Mouse (Mus musculus) CH12.LX (cell line): ENCODE results near the gene Ift46. TPM values are rescaled to one million over a fixed set of nuclear protein-coding genes. Genes with fewer than 3 reads are reported as not detected.

ENCODE experiments used
- DNase-seq: peaks from one replicate; pipeline ENCODE4 v3.0.0-alpha.2; 2013; ENCODE audit errors: extremely low read depth
- H3K27ac ChIP-seq: 2 replicates; pipeline ENCODE4 v1.5.1; 2012; ENCODE audit warnings: low read depth, mild to moderate bottlenecking, control low read depth, moderate library complexity; ENCODE audit not compliant: insufficient read depth
- H3K27me3 ChIP-seq: replicated peaks from 2 replicates; pipeline ENCODE3; 2012; ENCODE audit warnings: inconsistent platforms
- H3K36me3 ChIP-seq, 2 experiments: replicated peaks in 1 of 2; 2 replicates each; pipeline versions ENCODE3 to v1.6.1; 2012; ENCODE audit warnings: inconsistent platforms in 1 of 2, low read length in 1 of 2, mild to moderate bottlenecking in 1 of 2, mixed read lengths in 1 of 2, moderate library complexity in 1 of 2; ENCODE audit not compliant: control insufficient read depth in 1 of 2, insufficient read depth in 1 of 2
- H3K4me1 ChIP-seq, 2 experiments: 2 replicates each; pipeline ENCODE4 v1.6.1; 2012; ENCODE audit warnings: inconsistent platforms in 1 of 2, moderate library complexity in 1 of 2; ENCODE audit not compliant: insufficient read depth in 2 of 2, control insufficient read depth in 1 of 2
- H3K4me2 ChIP-seq: 2 replicates; pipeline ENCODE4 v1.6.1; 2012; ENCODE audit warnings: low read depth, mild to moderate bottlenecking, control low read depth; ENCODE audit not compliant: poor library complexity, insufficient read depth, severe bottlenecking
- H3K4me3 ChIP-seq, 3 experiments: fragments of 150-350 bp in 1 of 3; sonication (generic) in 1 of 3; replicated peaks in 1 of 3; 2 replicates each; pipeline versions ENCODE3 to v1.5.1; 2011 to 2012; ENCODE audit warnings: low read depth in 2 of 3, low read length in 2 of 3, mild to moderate bottlenecking in 2 of 3, moderate library complexity in 2 of 3, control low read depth in 1 of 3, improper control_type of control experiment in 1 of 3, inconsistent platforms in 1 of 3, mixed read lengths in 1 of 3; ENCODE audit not compliant: poor library complexity in 1 of 3
- H3K79me2 ChIP-seq: replicated peaks from 2 replicates; pipeline ENCODE4 v1.6.1; 2012; ENCODE audit warnings: mild to moderate bottlenecking, moderate library complexity; ENCODE audit not compliant: control insufficient read depth, poor library complexity, insufficient read depth, severe bottlenecking; ENCODE audit errors: extremely low read depth
- H3K9ac ChIP-seq: 2 replicates; pipeline ENCODE4 v1.6.1; 2012; ENCODE audit warnings: low read depth, mild to moderate bottlenecking, control low read depth, moderate library complexity; ENCODE audit not compliant: insufficient read depth
- H3K9me3 ChIP-seq: replicated peaks from 2 replicates; pipeline ENCODE3; 2012; ENCODE audit warnings: low read length, inconsistent platforms, mixed read lengths
- CTCF ChIP-seq, 2 experiments: IDR thresholded peaks in 1 of 2; conservative IDR thresholded peaks in 1 of 2; 2 replicates each; pipeline ENCODE4 v1.5.1; 2011 to 2012; ENCODE audit warnings: low read depth in 2 of 2, low read length in 2 of 2, improper control_type of control experiment in 1 of 2, inconsistent platforms in 1 of 2, mild to moderate bottlenecking in 1 of 2, moderate library complexity in 1 of 2
- E2F4 ChIP-seq: IDR thresholded peaks from 2 replicates; pipeline ENCODE4 v1.6.1; 2011; ENCODE audit warnings: low read depth, low read length, improper control_type of control experiment; ENCODE audit not compliant: insufficient replicate concordance
- ELF1 ChIP-seq: IDR thresholded peaks from 2 replicates; pipeline ENCODE4 v1.6.1; 2014; ENCODE audit warnings: low read depth, mild to moderate bottlenecking, inconsistent platforms, low read length, improper control_type of control experiment
- EP300 ChIP-seq: IDR thresholded peaks from 2 replicates; pipeline ENCODE4 v1.6.1; 2011; ENCODE audit warnings: low read length, improper control_type of control experiment
- IRF4 ChIP-seq: IDR thresholded peaks from 2 replicates; pipeline ENCODE4 v1.6.1; 2014; ENCODE audit warnings: low read depth, mild to moderate bottlenecking, inconsistent platforms, low read length, improper control_type of control experiment
- JUND ChIP-seq: conservative IDR thresholded peaks from 2 replicates; pipeline ENCODE4 v1.6.1; 2011; ENCODE audit warnings: low read depth, low read length, improper control_type of control experiment
- MAX ChIP-seq: IDR thresholded peaks from 2 replicates; pipeline ENCODE4 v1.6.1; 2011; ENCODE audit warnings: low read length, improper control_type of control experiment
- MEF2A ChIP-seq: IDR thresholded peaks from 2 replicates; pipeline ENCODE4 v1.6.1; 2014; ENCODE audit warnings: low read depth, mild to moderate bottlenecking, inconsistent platforms, low read length, improper control_type of control experiment, borderline replicate concordance
- MYC ChIP-seq: IDR thresholded peaks from 2 replicates; pipeline ENCODE4 v1.6.1; 2011; ENCODE audit warnings: low read depth, mild to moderate bottlenecking, improper control_type of control experiment, low read length
- NRF1 ChIP-seq: IDR thresholded peaks from 2 replicates; pipeline ENCODE4 v1.6.1; 2014; ENCODE audit warnings: low read depth, mild to moderate bottlenecking, inconsistent platforms, low read length, improper control_type of control experiment, moderate library complexity
- POLR2A ChIP-seq: IDR thresholded peaks from 2 replicates; pipeline ENCODE4 v1.6.1; 2011; ENCODE audit warnings: low read depth, mild to moderate bottlenecking, improper control_type of control experiment, low read length
- RAD21 ChIP-seq: IDR thresholded peaks from 2 replicates; pipeline ENCODE4 v1.6.1; 2011; ENCODE audit warnings: low read depth, mild to moderate bottlenecking, low read length, improper control_type of control experiment, moderate library complexity
- SIN3A ChIP-seq: IDR thresholded peaks from 2 replicates; pipeline ENCODE4 v1.6.1; 2012; ENCODE audit warnings: low read length, improper control_type of control experiment, inconsistent platforms
- SMC3 ChIP-seq: IDR thresholded peaks from 2 replicates; pipeline ENCODE4 v1.6.1; 2011; ENCODE audit warnings: low read depth, low read length, improper control_type of control experiment
- UBTF ChIP-seq: IDR thresholded peaks from 2 replicates; pipeline ENCODE4 v1.6.1; 2012; ENCODE audit warnings: low read depth, mild to moderate bottlenecking, inconsistent platforms, low read length, improper control_type of control experiment, moderate library complexity
- USF2 ChIP-seq: conservative IDR thresholded peaks from 2 replicates; pipeline ENCODE4 v1.6.1; 2011; ENCODE audit warnings: low read depth, low read length, improper control_type of control experiment
- ZKSCAN1 ChIP-seq: IDR thresholded peaks from 2 replicates; pipeline ENCODE4 v1.6.1; 2012; ENCODE audit warnings: low read depth, inconsistent platforms, low read length, improper control_type of control experiment, borderline replicate concordance
- ZMIZ1 ChIP-seq: IDR thresholded peaks from 2 replicates; pipeline ENCODE4 v1.6.1; 2012; ENCODE audit warnings: low read depth, mild to moderate bottlenecking, inconsistent platforms, low read length, improper control_type of control experiment
- dilution Hi-C: fragments of 300-500 bp; cut with MboI; formaldehyde crosslinking; loops from 2 replicates; pipeline ENCODE4 v1.14.3; 2020; ENCODE audit warnings: low sequenced_read_pairs; ENCODE audit not compliant: extremely low pct_unique_long_range_greater_than_20kb, extremely low pct_ligation_motif_present
- in situ Hi-C: fragments of 300-500 bp; cut with MboI; formaldehyde crosslinking; loops from 3 replicates; pipeline ENCODE4 v1.14.3; 2019; ENCODE audit warnings: low sequenced_read_pairs, low pct_ligation_motif_present, low pct_unique_long_range_greater_than_20kb, mixed read lengths
- polyA plus RNA-seq: library from polyadenylated mRNA; unstranded; fragments of >175 nt; gene quantifications from 2 replicates; pipeline ENCODE4 v1.2.1, GENCODE M21; 2012; ENCODE audit warnings: low read depth; ENCODE audit not compliant: insufficient read length
- total RNA-seq, 2 experiments: library from RNA; depleted of rRNA; stranded (reverse); fragments of 300-350 nt in 1 of 2; fragments of >200 nt in 1 of 2; gene quantifications; 2 replicates each; pipeline ENCODE4 v1.2.3; 2012 to 2014

The Ift46 gene
- total and polyA plus RNA-seq, 3 experiments = 49.8 to 80.0 (median 57.7) TPM

DNA sequence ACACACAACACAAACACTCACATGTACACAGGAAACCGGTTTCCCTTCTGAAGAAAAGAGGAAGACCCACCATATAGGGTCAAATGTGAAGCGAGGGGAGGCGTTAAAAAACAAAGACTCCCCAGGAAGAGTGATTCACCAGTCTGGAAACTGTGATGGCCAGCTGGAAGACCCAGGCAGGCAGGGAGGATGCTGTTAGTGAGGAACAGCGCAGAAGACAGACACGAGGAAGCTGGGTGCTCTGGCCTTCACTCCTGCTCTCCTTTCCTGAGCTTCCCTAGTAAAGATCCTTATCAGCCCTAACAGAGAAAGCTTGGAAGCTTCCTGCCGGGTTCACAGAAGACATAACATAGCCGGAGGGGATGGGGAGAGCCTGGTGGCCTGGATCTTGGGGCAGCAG is 44.7 kb upstream of the Ift46 start:
- Histone ChIP-seq H3K9me3 (no peaks in the 10 kb centered on the region), H3K9ac (no peak overlapping the region), H3K27me3 (no peaks in the 10 kb centered on the region), H3K4me2 (no peak overlapping the region), H3K79me2 (no peaks in the 10 kb centered on the region), H3K4me3 (no peak overlapping the region), H3K36me3 (peaks cover 0 to 12% of the 10 kb centered on the region in 2 experiments), H3K4me1 (peaks cover 17 to 61% of the 10 kb centered on the region in 2 experiments), H3K27ac (no peak overlapping the region)
- dilution Hi-C loops (no loop called here), in situ Hi-C loops (no loop called here)
- DNase-seq = no peak
- no peak for TF ChIP-seq E2F4
- no peak for TF ChIP-seq UBTF
- no peak for TF ChIP-seq CTCF (conservative IDR thresholded peaks at IDR 0.05 in 1 of 2, IDR thresholded peaks at IDR 0.05 in 1 of 2; ENCODE audit: low read depth in 2 of 2, low read length in 2 of 2)
- TF ChIP-seq IRF4 = no peak
- TF ChIP-seq ELF1 = no peak

DNA sequence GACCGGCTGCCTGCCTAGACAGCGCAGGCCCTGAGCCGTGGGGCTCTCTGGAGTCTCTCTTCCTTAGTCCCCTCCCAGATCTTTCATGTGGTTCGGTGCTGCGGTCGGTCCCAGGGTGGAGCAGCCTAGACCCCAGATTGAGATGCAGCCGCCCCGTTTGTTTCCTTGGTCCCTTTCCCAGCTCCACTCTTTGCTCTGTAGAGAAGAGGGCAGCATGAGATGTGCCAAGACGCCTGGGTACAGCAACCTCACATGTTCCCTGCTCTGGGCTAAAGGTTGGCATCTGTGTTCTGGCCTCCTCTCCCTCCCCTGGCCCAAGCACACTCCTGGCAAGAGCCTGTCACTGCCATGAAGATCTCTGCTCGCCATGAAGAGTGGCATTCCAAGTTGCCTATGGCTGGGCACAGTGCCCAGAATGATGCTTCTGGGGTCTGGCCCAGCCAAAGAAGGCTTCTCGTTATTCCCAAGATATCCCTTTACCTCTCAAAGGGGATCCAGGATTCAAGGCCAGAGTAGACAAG is 44.1 kb upstream of the Ift46 start:
- no peak for TF ChIP-seq RAD21
- TF ChIP-seq USF2 = no peak
- no peak for TF ChIP-seq E2F4
- no peak for TF ChIP-seq ZKSCAN1
- TF ChIP-seq CTCF (conservative IDR thresholded peaks at IDR 0.05 in 1 of 2, IDR thresholded peaks at IDR 0.05 in 1 of 2; ENCODE audit: low read depth in 2 of 2, low read length in 2 of 2) = no peak
- TF ChIP-seq JUND = no peak
- no peak for TF ChIP-seq SMC3
- TF ChIP-seq NRF1 = no peak
- TF ChIP-seq MYC = no peak
- TF ChIP-seq EP300 = no peak
- TF ChIP-seq ZMIZ1 = no peak
- no peak for TF ChIP-seq MAX
- no peak for TF ChIP-seq MEF2A
- no peak for TF ChIP-seq POLR2A
- TF ChIP-seq SIN3A = no peak
- no peak for DNase-seq
- no peak overlapping the region for H3K4me2 ChIP-seq
- H3K9me3 ChIP-seq = no peaks in the 10 kb centered on the region
- peaks cover 0 to 8% of the 10 kb centered on the region in 2 experiments for H3K36me3 ChIP-seq
- no peak overlapping the region for H3K4me3 ChIP-seq
- H3K27ac ChIP-seq = no peak overlapping the region
- no peaks in the 10 kb centered on the region for H3K79me2 ChIP-seq
- H3K27me3 ChIP-seq = no peaks in the 10 kb centered on the region
- H3K9ac ChIP-seq = no peak overlapping the region
- in situ Hi-C loops = no loop called here
- dilution Hi-C loops = no loop called here
- H3K4me1 ChIP-seq = peaks cover 17 to 56% of the 10 kb centered on the region in 2 experiments
